ENCODE assay signal across 8 mouse cellular contexts in the genomic region with DNA sequence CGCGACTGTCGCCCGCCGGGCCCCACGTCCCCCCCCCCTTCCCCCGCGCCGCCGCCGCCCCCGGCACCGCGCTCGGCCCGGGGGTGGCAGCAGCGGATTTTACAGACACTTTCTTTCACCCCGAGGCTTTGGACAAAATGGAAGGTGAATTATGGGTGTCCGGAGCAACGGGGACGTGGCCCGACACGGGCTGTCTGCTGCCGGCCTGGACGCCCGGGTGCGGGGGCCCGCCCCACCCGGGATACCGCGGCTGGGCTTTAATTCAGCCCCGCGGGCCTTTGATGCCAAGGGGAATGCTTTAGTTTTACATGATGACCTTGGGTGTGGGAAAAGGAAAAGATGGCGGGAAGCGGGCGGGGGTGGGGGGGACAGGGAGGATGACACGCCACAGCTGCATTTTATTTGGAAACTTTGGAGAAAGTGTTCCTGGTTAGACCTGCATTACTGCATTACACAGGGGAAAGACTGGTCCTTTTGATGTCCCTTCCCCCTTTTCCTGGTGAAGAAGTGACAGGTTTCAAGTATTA. TPM values are rescaled to one million over a fixed set of nuclear protein-coding genes. Genes with fewer than 3 reads are reported as not detected.
DNase-seq lines count a peak whose midpoint lies in the region; ATAC-seq and TF ChIP-seq lines count a peak whose summit lies in the region.

No protein-coding gene starts in this region.

- H3K27me3 ChIP-seq in heart, adult 2 months (ENCODE audit: control insufficient read depth, insufficient read depth, low read length) = no peaks in the 10 kb centered on the region
- no peaks in the 10 kb centered on the region for H3K27me3 ChIP-seq in heart, postnatal 0 days (ENCODE audit: control insufficient read depth, insufficient read depth, low read length)
- no peaks in the 10 kb centered on the region for H3K27me3 ChIP-seq in liver, embryonic 15.5 days

- H3K4me2 ChIP-seq in heart, postnatal 0 days (ENCODE audit: low read depth, low read length) = peak overlapping the region; percentile 79
- H3K4me2 ChIP-seq in liver, embryonic 15.5 days = peak overlapping the region; percentile 89

- ATAC-seq in heart, postnatal 0 days (ENCODE audit: insufficient read depth, low read depth) = no peak
- no peak for ATAC-seq in liver, embryonic 15.5 days (ENCODE audit: insufficient read depth)

- no peaks in the 10 kb centered on the region for H3K79me2 ChIP-seq in heart, adult 2 months (replicated peaks; ENCODE audit: control insufficient read depth, insufficient read depth, low read length)

- intact Hi-C loops in heart, adult 2 months (cut with DNase I) = loop anchor here (5.0 kb wide), 2 partner anchors 65 to 130 kb away; a partner anchor contains a TSS

- H3K9me3 ChIP-seq in heart, postnatal 0 days (replicated peaks; ENCODE audit: control insufficient read depth, low read length) = no peaks in the 10 kb centered on the region
- no peaks in the 10 kb centered on the region for H3K9me3 ChIP-seq in liver, embryonic 15.5 days (replicated peaks)

- H3K27ac ChIP-seq in heart, adult 2 months = peak overlapping the region; percentile 65
- H3K27ac ChIP-seq in bone marrow macrophage, adult 2 months (ENCODE audit: insufficient read depth, low read depth, low read length) = no peak overlapping the region
- peak overlapping the region; percentile 96 for H3K27ac ChIP-seq in heart, postnatal 0 days (ENCODE audit: low read depth)
- peak overlapping the region; percentile 93 for H3K27ac ChIP-seq in liver, embryonic 15.5 days (replicated peaks)

- no peak for TF ChIP-seq CTCF in heart, adult 2 months (IDR thresholded peaks at IDR 0.05)
- TF ChIP-seq CTCF in bone marrow macrophage, adult 2 months (IDR thresholded peaks at IDR 0.05; ENCODE audit: low read depth, low read length) = no peak
- no peak for TF ChIP-seq CTCF in heart, postnatal 0 days (IDR thresholded peaks at IDR 0.05; ENCODE audit: low read depth)

- WGBS in heart, adult 2 months = 18% methylated on average over 26 of the region's 37 CpGs
- 22% methylated on average over 25 of the region's 37 CpGs for WGBS in heart, postnatal 0 days
- 24% methylated on average over 33 of the region's 37 CpGs for WGBS in liver, embryonic 15.5 days (ENCODE audit: insufficient replicate concordance)

- no peak for TF ChIP-seq POLR2A in heart, adult 2 months (IDR thresholded peaks at IDR 0.05; ENCODE audit: insufficient read depth, low read depth, low read length)
- no peak for TF ChIP-seq POLR2A in bone marrow macrophage, adult 2 months (IDR thresholded peaks at IDR 0.05; ENCODE audit: borderline replicate concordance, low read depth, low read length)

- H3K36me3 ChIP-seq in heart, adult 2 months (ENCODE audit: control insufficient read depth, insufficient read depth, low read length) = no peaks in the 10 kb centered on the region
- H3K36me3 ChIP-seq in heart, postnatal 0 days (replicated peaks; ENCODE audit: control insufficient read depth, insufficient read depth, low read length) = peaks cover 4% of the 10 kb centered on the region; the same call in 1 of the 2 replicates
- peaks cover 23% of the 10 kb centered on the region for H3K36me3 ChIP-seq in liver, embryonic 15.5 days (replicated peaks)

- DNase-seq in heart, adult 2 months = peak; percentile 8 to 24
- no peak for DNase-seq in heart, adult 9 months (ENCODE audit: low spot score in 2 of 2)
- DNase-seq in 3134 (ENCODE audit: extremely low read depth, insufficient read length, low spot score) = peak; percentile 56
- DNase-seq in heart, postnatal 0 days (ENCODE audit: low spot score) = no peak
- peak; percentile 40 for DNase-seq in testis, postnatal 10 days (ENCODE audit: low spot score)
- DNase-seq in right cerebral cortex, postnatal 10 days (ENCODE audit: low spot score in 2 of 2) = no peak

- H3K4me3 ChIP-seq in heart, adult 2 months = peak overlapping the region; percentile 58
- peak overlapping the region; percentile 58 for H3K4me3 ChIP-seq in bone marrow macrophage, adult 2 months (ENCODE audit: insufficient read depth, low read length)
- peak overlapping the region; percentile 79 for H3K4me3 ChIP-seq in heart, postnatal 0 days (ENCODE audit: low read depth, low read length)
- H3K4me3 ChIP-seq in liver, embryonic 15.5 days (replicated peaks) = peak overlapping the region; percentile 79

- H3K4me1 ChIP-seq in heart, adult 2 months (ENCODE audit: control insufficient read depth, insufficient read depth, low read length) = no peaks in the 10 kb centered on the region
- H3K4me1 ChIP-seq in bone marrow macrophage, adult 2 months (ENCODE audit: control insufficient read depth, insufficient read depth, low read length) = no peaks in the 10 kb centered on the region
- no peaks in the 10 kb centered on the region for H3K4me1 ChIP-seq in heart, postnatal 0 days (ENCODE audit: control insufficient read depth, insufficient read depth)
- H3K4me1 ChIP-seq in liver, embryonic 15.5 days (replicated peaks) = peaks cover 9% of the 10 kb centered on the region; the same call in 1 of the 2 replicates

- no peak for TF ChIP-seq EP300 in heart, adult 2 months (IDR thresholded peaks at IDR 0.05; ENCODE audit: insufficient read depth, low read depth, low read length)
- TF ChIP-seq EP300 in heart, postnatal 0 days (IDR thresholded peaks at IDR 0.05; ENCODE audit: low read depth) = no peak

- H3K9ac ChIP-seq in heart, adult 2 months (ENCODE audit: low read depth, low read length) = peak overlapping the region; percentile 73
- peak overlapping the region; percentile 89 for H3K9ac ChIP-seq in heart, postnatal 0 days (replicated peaks; ENCODE audit: low read depth, low read length)
- peak overlapping the region; percentile 86 for H3K9ac ChIP-seq in liver, embryonic 15.5 days

RNA-seq across cellular contexts. Expression of a gene that starts 1.3 kb away (rescaled TPM):
- 10 to 100 TPM; 60.9 to 79.4 TPM for total RNA-seq in heart, adult 2 months (2021)
- polyA plus RNA-seq in heart, adult 2 months (2012; rRNA removed) = 23.8 and 35.4 TPM in 2 replicates
- 17.5 and 19.5 TPM in 2 replicates for polyA plus RNA-seq in bone marrow macrophage, adult 2 months (2012; ENCODE audit: insufficient read depth, insufficient read length, missing spikeins)
- total RNA-seq in heart, postnatal 0 days (2014; rRNA removed; ENCODE audit: low replicate concordance) = 31.2 and 32.9 TPM in 2 replicates
- polyA plus RNA-seq in heart, postnatal 0 days (2015; fragmentation: Nextera tagmentation; extraction: Ambion mirVana) = 137 and 160 TPM in 2 replicates
- polyA plus RNA-seq in liver, embryonic 15.5 days (2015; fragmentation: Nextera tagmentation; extraction: Ambion mirVana) = 175 and 187 TPM in 2 replicates

Comparison
In these comparisons a context has a peak if more than half of its experiments do, and no peak if none do; other contexts are left out.
1. DNase-seq: peak in heart, adult 2 months (2 of 2), 3134 (single experiment) and testis, postnatal 10 days (single experiment); none in heart, adult 9 months (0 of 2), heart, postnatal 0 days (single experiment) and right cerebral cortex, postnatal 10 days (0 of 2).
2. Peak in every context shown above with its lines, with median percentiles within 50 percentile points of each other: H3K4me3 ChIP-seq and H3K9ac ChIP-seq.